Mouse (Mus musculus) CH12F3 (cell line): Measurements from ENCODE around the gene Scgb2b19.
"Not testable (repeated sequence)": the region's sequence is repeated elsewhere in the genome, so short reads cannot be mapped to it uniquely, and the experiment has no call there.

ENCODE experiments used
- in situ Hi-C: fragments of 300-500 bp; cut with MboI; formaldehyde crosslinking; loops from 2 replicates; pipeline ENCODE4 v1.14.3; 2020; ENCODE audit warnings: low sequenced_read_pairs

Gene Scgb2b19

GRCm38 (mm10) chr7:33280238-33280637, at the start of gene Scgb2b19:
Scgb2b19 (minus strand) TSS chr7:33280338.
- in situ Hi-C loops, result not testable (repeated sequence)

- in situ Hi-C loops, result not testable (repeated sequence)
These were observed 6.9 kb upstream of the Scgb2b19 start, which contains the start of gene Scgb1b19 for GRCm38 (mm10) chr7:33286991-33287390. Scgb1b19 (plus strand) TSS chr7:33287291.
